34 mouse cellular contexts compared by ENCODE assay signal in the genomic region with DNA sequence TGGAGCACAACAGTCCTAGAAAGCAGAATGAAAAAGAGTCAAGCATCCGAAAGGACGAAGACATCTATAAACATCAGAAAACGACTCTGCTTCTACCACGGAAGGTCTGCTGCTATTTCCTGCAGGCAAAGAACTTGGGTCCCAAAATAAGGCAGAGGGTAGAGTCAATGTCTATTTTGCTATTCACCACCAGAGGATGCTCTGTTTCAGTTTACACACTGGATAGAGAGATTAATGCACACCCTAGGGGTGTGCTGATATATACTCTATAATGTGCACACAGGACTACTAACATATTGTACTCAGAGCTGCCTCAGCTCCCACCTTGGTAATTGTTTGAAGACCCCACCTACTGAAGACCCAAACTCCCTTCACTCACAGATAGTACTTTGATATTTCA. TPM values are rescaled to one million over a fixed set of nuclear protein-coding genes. Genes with fewer than 3 reads are reported as not detected.
A peak's percentile ranks its signal among the peaks of the same experiment; 100 is the strongest.
DNase-seq lines count a peak whose midpoint lies in the region; ATAC-seq and TF ChIP-seq lines count a peak whose summit lies in the region.
"Had no signal": no experiment of that assay in that cellular context is flagged by ENCODE, and none has a peak within 500 bp of the region (broad histone marks: within the 10 kb centered on the region; RNA-seq: fewer than 3 reads in every experiment).

No protein-coding gene starts in this region.

- no peak overlapping the region for H3K4me3 ChIP-seq in liver, embryonic 14.5 days (ENCODE audit: insufficient read depth in 1 of 2, low read depth in 2 of 2, low read length in 2 of 2)
- no peak overlapping the region for H3K4me3 ChIP-seq in liver, embryonic 11.5 days (ENCODE audit: low read depth, low read length)
- no peak overlapping the region for H3K4me3 ChIP-seq in E14TG2a.4 (replicated peaks; ENCODE audit: low read length)
- H3K4me3 ChIP-seq in hindbrain, embryonic 11.5 days (ENCODE audit: low read depth, low read length), result no peak overlapping the region

- H3K9ac ChIP-seq in liver, embryonic 14.5 days (replicated peaks), result no peak overlapping the region
- H3K9ac ChIP-seq in liver, embryonic 11.5 days (ENCODE audit: low read depth, low read length), result no peak overlapping the region
- no peak overlapping the region for H3K9ac ChIP-seq in hindbrain, embryonic 11.5 days (ENCODE audit: low read depth, low read length)
- H3K9ac ChIP-seq: embryonic facial prominence, embryonic 15.5 days; forebrain, embryonic 12.5 days; forebrain, postnatal 0 days; heart, embryonic 13.5 days; limb, embryonic 15.5 days; neural tube, embryonic 13.5 days; stomach, embryonic 15.5 days had no signal

- H3K9me3 ChIP-seq in liver, embryonic 14.5 days (ENCODE audit: control insufficient read depth, low read length), result no peaks in the 10 kb centered on the region
- no peaks in the 10 kb centered on the region for H3K9me3 ChIP-seq in liver, embryonic 11.5 days (ENCODE audit: control insufficient read depth, low read length)
- no peaks in the 10 kb centered on the region for H3K9me3 ChIP-seq in E14TG2a.4 (ENCODE audit: low read length)
- no peaks in the 10 kb centered on the region for H3K9me3 ChIP-seq in hindbrain, embryonic 11.5 days (ENCODE audit: control insufficient read depth, low read length)
- H3K9me3 ChIP-seq: embryonic facial prominence, embryonic 10.5 days; embryonic facial prominence, embryonic 15.5 days; forebrain, embryonic 12.5 days; heart, embryonic 13.5 days; hindbrain, embryonic 10.5 days; limb, embryonic 15.5 days; midbrain, embryonic 10.5 days; neural tube, embryonic 13.5 days; stomach, embryonic 15.5 days had no signal

- H3K36me3 ChIP-seq in liver, embryonic 14.5 days (replicated peaks; ENCODE audit: control insufficient read depth, insufficient read depth, low read depth), result no peaks in the 10 kb centered on the region
- no peaks in the 10 kb centered on the region for H3K36me3 ChIP-seq in liver, embryonic 11.5 days (ENCODE audit: control insufficient read depth, insufficient read depth, low read length)
- no peaks in the 10 kb centered on the region for H3K36me3 ChIP-seq in E14TG2a.4 (ENCODE audit: insufficient read depth, low read length)
- H3K36me3 ChIP-seq in hindbrain, embryonic 11.5 days (ENCODE audit: control insufficient read depth, insufficient read depth, low read length), result no peaks in the 10 kb centered on the region
- H3K36me3 ChIP-seq: embryonic facial prominence, embryonic 10.5 days; embryonic facial prominence, embryonic 15.5 days; forebrain, embryonic 12.5 days; heart, embryonic 13.5 days; hindbrain, embryonic 10.5 days; limb, embryonic 15.5 days; midbrain, embryonic 10.5 days; neural tube, embryonic 13.5 days; stomach, embryonic 15.5 days had no signal

- no peak overlapping the region for H3K4me2 ChIP-seq in liver, embryonic 14.5 days (ENCODE audit: low read depth)
- no peak overlapping the region for H3K4me2 ChIP-seq in liver, embryonic 11.5 days
- no peak overlapping the region for H3K4me2 ChIP-seq in hindbrain, embryonic 11.5 days (replicated peaks; ENCODE audit: low read depth, low read length)

- peaks cover 0 to 6% of the 10 kb centered on the region in 2 experiments; a peak in 3 of 4 replicates for H3K4me1 ChIP-seq in liver, embryonic 14.5 days (replicated peaks; ENCODE audit: control insufficient read depth in 2 of 2, insufficient read depth in 2 of 2, low read length in 1 of 2)
- peaks cover 7% of the 10 kb centered on the region for H3K4me1 ChIP-seq in liver, embryonic 11.5 days (replicated peaks; ENCODE audit: control insufficient read depth, insufficient read depth, low read length)
- peaks cover 8% of the 10 kb centered on the region for H3K4me1 ChIP-seq in E14TG2a.4 (replicated peaks; ENCODE audit: low read depth, low read length)
- no peaks in the 10 kb centered on the region for H3K4me1 ChIP-seq in hindbrain, embryonic 11.5 days (replicated peaks; ENCODE audit: control insufficient read depth, insufficient read depth, low read length)
- H3K4me1 ChIP-seq: embryonic facial prominence, embryonic 15.5 days; stomach, embryonic 15.5 days had no signal

- no peak for ATAC-seq in liver, embryonic 14.5 days (ENCODE audit: insufficient read depth)
- no peak for ATAC-seq in liver, embryonic 11.5 days (replicated peaks; ENCODE audit: low FRiP score)
- no peak for ATAC-seq in hindbrain, embryonic 11.5 days (ENCODE audit: low FRiP score)
- ATAC-seq: forebrain, postnatal 0 days; hindbrain, embryonic 16.5 days; midbrain, embryonic 16.5 days had no signal

- DNase-seq in liver, embryonic 14.5 days (ENCODE audit: low read depth in 3 of 3, low spot score in 3 of 3), result no peak
- no peak for DNase-seq in liver, embryonic 11.5 days (ENCODE audit: low spot score)
- DNase-seq in A20 (ENCODE audit: low read depth, low spot score), result peak; percentile 20
- peak; percentile 8 for DNase-seq in naive thymus-derived CD4-positive, alpha-beta T cell, adult 2 months (ENCODE audit: low read depth)
- no peak for DNase-seq in thymus, adult 18-20 months
- no peak for DNase-seq in hindbrain, embryonic 11.5 days (ENCODE audit: low spot score)
- DNase-seq: adrenal gland, postnatal 36 days; cerebellum, adult 18-20 months; cerebellum, postnatal 14 days; forebrain, postnatal 0 days; heart, postnatal 10 days; kidney, postnatal 14 days; right cerebral cortex, postnatal 14 days; thymus, postnatal 25 days had no signal

- 68% methylated on average over 4 of the region's 4 CpGs for WGBS in liver, embryonic 14.5 days (ENCODE audit: insufficient replicate concordance)
- 84% methylated on average over 4 of the region's 4 CpGs for WGBS in liver, embryonic 11.5 days
- WGBS in hindbrain, embryonic 11.5 days, result 92% methylated on average over 4 of the region's 4 CpGs

- TF ChIP-seq CTCF in liver, embryonic 14.5 days (IDR thresholded peaks at IDR 0.05; ENCODE audit: low read depth), result peak; percentile 18; the same call in 1 of the 2 replicates
- TF ChIP-seq CTCF in E14TG2a.4 (conservative IDR thresholded peaks at IDR 0.05; ENCODE audit: low read length), result peak; percentile 30; the same call in 1 of the 2 replicates

- no peak for TF ChIP-seq EP300 in liver, embryonic 14.5 days (IDR thresholded peaks at IDR 0.05; ENCODE audit: low read depth)

- H3K27me3 ChIP-seq in liver, embryonic 14.5 days (ENCODE audit: control insufficient read depth, insufficient read depth, low read length), result no peaks in the 10 kb centered on the region
- no peaks in the 10 kb centered on the region for H3K27me3 ChIP-seq in liver, embryonic 11.5 days (replicated peaks; ENCODE audit: control insufficient read depth, insufficient read depth, low read length)
- H3K27me3 ChIP-seq in E14TG2a.4 (ENCODE audit: insufficient read depth, low read length), result no peaks in the 10 kb centered on the region
- no peaks in the 10 kb centered on the region for H3K27me3 ChIP-seq in hindbrain, embryonic 11.5 days (ENCODE audit: control insufficient read depth, insufficient read depth, low read length)
- H3K27me3 ChIP-seq: embryonic facial prominence, embryonic 15.5 days; forebrain, embryonic 12.5 days; heart, embryonic 13.5 days; limb, embryonic 15.5 days; neural tube, embryonic 13.5 days; stomach, embryonic 15.5 days had no signal

- no peak overlapping the region for H3K27ac ChIP-seq in liver, embryonic 14.5 days
- H3K27ac ChIP-seq in liver, embryonic 11.5 days (ENCODE audit: low read depth, low read length), result no peak overlapping the region
- no peak overlapping the region for H3K27ac ChIP-seq in hindbrain, embryonic 11.5 days (ENCODE audit: low read depth, low read length)
- H3K27ac ChIP-seq: embryonic facial prominence, embryonic 15.5 days; forebrain, embryonic 12.5 days; heart, embryonic 13.5 days; limb, embryonic 15.5 days; midbrain, embryonic 10.5 days; neural tube, embryonic 13.5 days; stomach, embryonic 15.5 days had no signal

RNA-seq across cellular contexts. Expression of gene Trim21, which starts 0.9 kb away (rescaled TPM):
- polyA plus RNA-seq in liver, embryonic 14.5 days (2012; rRNA removed), result 2.0 and 3.0 TPM in 2 replicates
- 0.45 and 0.58 TPM in 2 replicates for polyA plus RNA-seq in liver, embryonic 14.5 days (2014; fragmentation: Nextera tagmentation; extraction: Ambion mirVana)
- 0.88 and 1.3 TPM in 2 replicates for polyA plus RNA-seq in liver, embryonic 11.5 days (2014; fragmentation: Nextera tagmentation; extraction: Ambion mirVana)
- polyA plus RNA-seq in hindbrain, embryonic 11.5 days (2014; fragmentation: Nextera tagmentation; extraction: Ambion mirVana), result 0.32 and 1.1 TPM in 2 replicates
- polyA plus RNA-seq: midbrain, embryonic 16.5 days had no signal

RNA-seq across cellular contexts. Expression of gene Olfr550, which starts 5.0 kb away (rescaled TPM):
- polyA plus RNA-seq in liver, embryonic 14.5 days (2012; rRNA removed), result not detected in 2 replicates
- polyA plus RNA-seq in liver, embryonic 14.5 days (2014; fragmentation: Nextera tagmentation; extraction: Ambion mirVana), result not detected in 2 replicates
- polyA plus RNA-seq in liver, embryonic 11.5 days (2014; fragmentation: Nextera tagmentation; extraction: Ambion mirVana), result not detected in 2 replicates
- not detected in 2 replicates for polyA plus RNA-seq in hindbrain, embryonic 11.5 days (2014; fragmentation: Nextera tagmentation; extraction: Ambion mirVana)
- polyA plus RNA-seq: brain, embryonic 14.5 days; embryonic facial prominence, embryonic 10.5 days; forebrain, embryonic 12.5 days; forebrain, postnatal 0 days; heart, embryonic 13.5 days; hindbrain, embryonic 10.5 days; hindbrain, embryonic 16.5 days; intestine, embryonic 14.5 days; kidney, embryonic 14.5 days; liver, embryonic 16.5 days; lung, embryonic 16.5 days; macrophage; midbrain, embryonic 10.5 days; midbrain, embryonic 16.5 days; myocyte; neural tube, embryonic 13.5 days; small intestine, adult 2 months; stomach, embryonic 15.5 days had no signal

RNA-seq across cellular contexts. Expression of gene Olfr549, which starts 16.5 kb away (rescaled TPM):
- not detected in 2 replicates for polyA plus RNA-seq in liver, embryonic 14.5 days (2012; rRNA removed)
- polyA plus RNA-seq in liver, embryonic 14.5 days (2014; fragmentation: Nextera tagmentation; extraction: Ambion mirVana), result not detected in 2 replicates
- not detected in 2 replicates for polyA plus RNA-seq in liver, embryonic 11.5 days (2014; fragmentation: Nextera tagmentation; extraction: Ambion mirVana)
- not detected in 2 replicates for polyA plus RNA-seq in hindbrain, embryonic 11.5 days (2014; fragmentation: Nextera tagmentation; extraction: Ambion mirVana)
- polyA plus RNA-seq: brain, embryonic 14.5 days; embryonic facial prominence, embryonic 10.5 days; forebrain, embryonic 12.5 days; forebrain, postnatal 0 days; heart, embryonic 13.5 days; hindbrain, embryonic 10.5 days; hindbrain, embryonic 16.5 days; intestine, embryonic 14.5 days; kidney, embryonic 14.5 days; limb, embryonic 15.5 days; liver, embryonic 16.5 days; lung, embryonic 16.5 days; macrophage; midbrain, embryonic 10.5 days; midbrain, embryonic 16.5 days; myocyte; neural tube, embryonic 13.5 days; small intestine, adult 2 months; stomach, embryonic 15.5 days had no signal

RNA-seq across cellular contexts. Expression of gene Olfr551, which starts 25.5 kb away (rescaled TPM):
- not detected in 2 replicates for polyA plus RNA-seq in liver, embryonic 14.5 days (2012; rRNA removed)
- polyA plus RNA-seq in liver, embryonic 14.5 days (2014; fragmentation: Nextera tagmentation; extraction: Ambion mirVana), result not detected in 2 replicates
- polyA plus RNA-seq in liver, embryonic 11.5 days (2014; fragmentation: Nextera tagmentation; extraction: Ambion mirVana), result not detected in 2 replicates
- polyA plus RNA-seq in hindbrain, embryonic 11.5 days (2014; fragmentation: Nextera tagmentation; extraction: Ambion mirVana), result not detected in 2 replicates
- polyA plus RNA-seq: brain, embryonic 14.5 days; embryonic facial prominence, embryonic 10.5 days; forebrain, embryonic 12.5 days; forebrain, postnatal 0 days; heart, embryonic 13.5 days; hindbrain, embryonic 10.5 days; hindbrain, embryonic 16.5 days; intestine, embryonic 14.5 days; kidney, embryonic 14.5 days; limb, embryonic 15.5 days; liver, embryonic 16.5 days; lung, embryonic 16.5 days; macrophage; midbrain, embryonic 10.5 days; midbrain, embryonic 16.5 days; myocyte; neural tube, embryonic 13.5 days; small intestine, adult 2 months; stomach, embryonic 15.5 days had no signal

RNA-seq across cellular contexts. Expression of gene Olfr548-ps1, which starts 25.5 kb away (rescaled TPM):
- polyA plus RNA-seq in liver, embryonic 14.5 days (2012; rRNA removed), result not detected in 2 replicates
- polyA plus RNA-seq in liver, embryonic 14.5 days (2014; fragmentation: Nextera tagmentation; extraction: Ambion mirVana), result not detected in 2 replicates
- polyA plus RNA-seq in liver, embryonic 11.5 days (2014; fragmentation: Nextera tagmentation; extraction: Ambion mirVana), result not detected in 2 replicates
- not detected in 2 replicates for polyA plus RNA-seq in hindbrain, embryonic 11.5 days (2014; fragmentation: Nextera tagmentation; extraction: Ambion mirVana)
- polyA plus RNA-seq: brain, embryonic 14.5 days; embryonic facial prominence, embryonic 10.5 days; forebrain, embryonic 12.5 days; forebrain, postnatal 0 days; heart, embryonic 13.5 days; hindbrain, embryonic 10.5 days; hindbrain, embryonic 16.5 days; intestine, embryonic 14.5 days; kidney, embryonic 14.5 days; limb, embryonic 15.5 days; liver, embryonic 16.5 days; lung, embryonic 16.5 days; macrophage; midbrain, embryonic 10.5 days; midbrain, embryonic 16.5 days; myocyte; neural tube, embryonic 13.5 days; small intestine, adult 2 months; stomach, embryonic 15.5 days had no signal

Comparison
In these comparisons a context has a peak if more than half of its experiments do, and no peak if none do; other contexts are left out.
1. DNase-seq: peak in A20 (single experiment) and naive thymus-derived CD4-positive, alpha-beta T cell, adult 2 months (single experiment); none in liver, embryonic 14.5 days (0 of 3), liver, embryonic 11.5 days (single experiment), thymus, adult 18-20 months (0 of 2) and hindbrain, embryonic 11.5 days (single experiment).